Mouse (Mus musculus): ENCODE results near the gene Mkks.
A peak's percentile ranks its signal among the peaks of the same experiment; 100 is the strongest.

The Mkks gene

DNA sequence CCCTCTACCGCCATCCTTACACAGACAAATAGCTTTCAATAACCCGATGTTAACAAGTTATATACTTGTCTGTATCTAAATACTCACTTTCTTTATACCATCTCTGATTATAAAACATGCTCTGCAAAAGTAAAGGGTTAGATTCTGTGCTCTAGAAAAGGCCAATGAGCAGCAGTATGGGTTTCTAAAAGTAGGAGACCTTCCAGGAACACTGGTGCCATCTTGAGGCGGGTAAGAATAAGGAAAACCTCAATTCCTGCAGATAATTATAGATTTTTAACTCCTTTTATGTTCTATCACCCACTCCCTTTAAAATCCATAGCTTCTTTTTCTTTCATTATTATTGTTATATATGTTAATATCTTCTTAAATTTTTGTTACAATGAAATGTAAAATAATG, 55.3 kb downstream of the Mkks start:
- DNase-seq (ENCODE audit: low read depth, low spot score) = peak; percentile 32

DNA sequence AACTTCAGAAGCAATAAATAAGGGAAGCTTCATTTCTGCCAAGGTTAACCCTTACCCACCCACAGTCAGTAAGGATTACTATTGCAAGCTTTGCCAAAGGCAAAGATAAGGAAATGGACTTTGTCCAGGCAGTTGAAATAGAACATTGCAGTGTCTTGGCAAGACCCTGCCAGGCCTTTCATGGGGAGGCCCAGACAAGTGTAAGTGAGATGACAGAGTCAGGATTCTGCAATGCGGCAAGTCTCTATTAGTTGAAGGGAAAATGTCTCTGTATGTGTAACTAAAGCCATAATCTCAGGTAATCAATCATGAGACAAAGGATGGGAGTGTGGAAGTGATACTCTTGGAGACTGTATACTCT, 56.5 kb downstream of the Mkks start:
- no peak for DNase-seq (ENCODE audit: low read depth, low spot score)

DNA sequence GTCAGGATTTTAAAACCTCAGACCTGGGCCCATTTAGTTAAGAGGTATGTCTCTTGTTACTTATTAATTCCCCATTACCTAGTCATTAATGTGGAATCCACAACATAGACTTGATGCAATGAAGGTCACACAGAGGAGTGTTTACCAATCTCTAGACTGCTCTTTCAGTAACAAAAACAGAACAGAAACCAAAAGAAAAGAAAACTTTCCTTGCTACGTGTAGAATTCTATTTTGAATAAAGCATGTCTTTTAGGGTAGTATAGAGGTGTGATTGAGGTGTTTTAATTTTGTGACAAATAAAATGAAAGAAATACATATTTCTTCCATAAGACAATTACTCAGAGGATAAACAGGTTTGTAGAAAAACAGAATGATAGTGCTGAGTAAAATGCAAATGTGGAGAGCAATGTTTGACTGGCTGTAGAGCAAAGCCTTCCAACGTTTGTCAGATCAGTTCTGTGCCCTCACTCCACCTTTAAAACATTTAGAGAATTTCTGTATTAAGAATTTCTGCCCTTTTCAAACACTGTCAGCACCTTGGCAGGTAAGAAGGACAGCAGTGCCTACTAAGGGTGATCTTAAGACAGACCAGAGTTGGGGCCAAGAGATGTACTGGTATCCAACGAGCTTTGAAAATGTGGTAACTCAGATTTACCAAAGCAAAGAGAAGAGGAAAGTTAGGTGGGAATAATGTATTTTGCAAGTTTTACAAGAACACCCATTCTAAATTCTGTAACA, 57.0 kb downstream of the Mkks start:
- no peak for DNase-seq (ENCODE audit: low read depth, low spot score)

DNA sequence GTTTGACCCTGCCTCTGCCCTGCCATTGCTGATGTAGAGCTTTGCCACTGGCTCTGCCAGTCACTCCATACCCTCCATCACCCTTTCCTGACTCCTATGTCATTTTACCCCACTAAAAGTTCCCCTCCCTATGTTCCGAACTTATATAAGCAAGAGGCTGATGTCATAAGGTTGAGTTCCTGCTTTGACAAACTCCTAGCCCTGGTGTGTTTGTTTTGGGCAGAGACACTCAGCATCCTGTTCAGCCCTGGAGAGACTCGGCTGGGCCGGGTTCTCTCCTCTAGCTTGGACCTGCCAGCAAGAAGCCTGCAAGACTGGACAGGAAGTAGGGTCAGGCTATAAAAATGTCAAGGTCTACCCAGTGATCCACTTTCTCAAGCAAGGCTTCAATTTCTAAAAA, 58.3 kb downstream of the Mkks start:
- DNase-seq (ENCODE audit: low read depth, low spot score) = no peak

DNA sequence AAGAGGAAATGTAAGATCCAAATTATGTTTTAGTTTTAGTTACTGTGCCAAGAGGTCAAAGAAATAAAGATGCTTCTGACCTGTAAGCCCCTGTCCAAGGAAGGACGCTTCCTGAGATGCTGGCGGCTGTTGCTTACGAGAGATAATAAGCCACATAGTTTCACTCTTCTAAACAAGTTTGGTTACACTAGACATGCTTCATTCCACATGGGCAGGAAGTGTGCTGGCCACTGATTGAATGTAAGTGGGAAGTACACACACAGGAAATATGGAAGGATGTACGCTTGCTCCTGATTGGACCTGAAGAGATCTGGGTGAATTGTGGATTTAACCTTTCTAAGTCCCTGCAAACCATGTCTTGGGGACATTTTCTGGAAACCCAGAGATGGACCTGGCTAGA, 63.6 kb downstream of the Mkks start:
- no peak for DNase-seq (ENCODE audit: low read depth, low spot score)

All from telencephalon, adult 2 months (tissue).